Mouse (Mus musculus): Measurements from ENCODE around the gene Rp9. TPM values are rescaled to one million over a fixed set of nuclear protein-coding genes. Genes with fewer than 3 reads are reported as not detected.

Rp9 gene
- polyA plus RNA-seq (2012; rRNA removed; ENCODE audit: low replicate concordance): 40.6 and 147 TPM in 2 replicates

GRCm38 (mm10) chr9:22469643-22470042 is at the start of gene Rp9:
Rp9 (minus strand) TSS chr9:22469743.

DNA sequence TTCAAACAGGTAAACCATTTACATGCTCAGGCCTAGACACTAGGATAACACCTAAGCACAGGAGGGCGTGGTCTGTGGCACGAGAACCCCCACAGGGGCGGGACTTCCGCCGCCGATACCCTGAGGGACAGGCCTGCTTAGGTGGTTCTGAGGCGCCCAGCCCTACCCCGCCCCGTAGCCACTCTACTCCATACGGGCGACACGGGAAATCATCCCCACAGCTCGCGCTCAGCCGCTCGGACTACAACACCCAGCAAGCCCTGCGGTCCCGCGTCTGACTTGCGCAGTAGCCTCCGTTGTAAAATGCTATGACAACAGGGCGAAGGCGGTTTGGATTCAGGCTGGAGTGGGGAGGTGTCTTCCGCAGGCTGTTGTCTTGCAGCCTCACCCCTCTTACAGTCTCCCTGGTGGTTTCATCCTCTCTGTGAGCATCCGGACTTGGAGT is 5.9 kb upstream of the Rp9 start, which contains the start of gene Bbs9:
TSS of gene Bbs9 (plus strand) at position 292 of the 445 bp plus-strand sequence.

DNA sequence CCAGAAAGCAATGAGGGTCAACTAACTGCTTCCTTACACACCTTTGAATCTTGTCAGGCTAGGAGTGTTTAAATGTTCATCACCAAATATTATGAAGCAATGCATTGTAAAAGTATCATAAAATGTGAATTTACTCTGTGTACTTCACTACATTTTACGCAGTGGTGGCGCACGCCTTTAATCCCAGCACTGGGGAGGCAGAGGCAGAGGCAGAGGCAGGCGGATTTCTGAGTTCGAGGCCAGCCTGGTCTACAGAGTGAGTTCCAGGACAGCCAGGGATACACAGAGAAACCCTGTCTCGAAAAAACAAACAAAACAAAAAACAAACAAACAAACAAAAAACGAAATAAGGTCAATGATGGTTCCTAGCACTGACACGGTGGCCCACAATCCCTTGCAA is 15.6 kb downstream of the Rp9 start, which contains the start of gene Gm17545:
TSS of gene Gm17545 (plus strand) at position 301 of the 400 bp plus-strand sequence.

DNA sequence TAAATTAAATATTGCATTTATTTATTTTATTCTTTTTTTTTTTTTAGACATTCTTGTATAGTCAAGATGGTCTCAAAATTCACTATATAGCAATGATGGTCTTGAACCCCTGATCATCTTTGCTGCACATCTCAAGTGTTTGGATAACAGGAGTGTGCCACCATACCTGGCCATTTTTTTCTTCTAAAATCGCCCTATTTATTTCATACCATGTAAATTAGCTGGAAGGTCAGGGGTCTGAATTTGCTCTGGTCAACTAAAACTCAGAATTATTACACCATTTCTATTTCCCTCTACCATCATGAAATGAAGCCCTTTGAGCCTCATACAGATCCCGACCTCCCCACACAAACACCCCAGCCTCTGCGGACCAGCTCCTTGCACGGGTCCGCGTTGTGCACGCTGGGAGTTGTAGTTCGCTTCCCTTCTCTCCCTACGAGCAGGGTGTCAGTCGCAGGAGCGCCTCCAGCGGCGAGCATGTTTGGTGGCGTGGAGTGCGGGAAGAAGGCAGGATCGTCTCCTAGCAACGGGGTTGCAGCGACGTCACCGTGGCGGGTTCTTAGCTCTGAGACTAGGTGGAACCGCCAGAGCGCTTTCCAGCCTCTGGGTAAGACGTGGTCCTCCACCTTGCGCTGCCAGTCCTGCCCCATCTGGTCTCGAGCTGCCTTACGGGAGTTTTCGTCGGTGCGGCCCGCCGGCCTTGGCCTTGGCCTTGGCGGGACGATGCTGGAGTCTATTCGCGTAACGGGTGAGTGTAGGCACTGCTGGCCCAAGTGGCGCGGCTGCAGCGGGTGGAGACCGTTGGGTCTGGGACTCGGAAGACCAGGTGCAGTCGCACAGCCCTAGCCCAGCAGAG is 58.3 kb downstream of the Rp9 start, which contains the start of gene 9530077C05Rik:
TSS of gene 9530077C05Rik (plus strand) at position 512 of the 856 bp plus-strand sequence.

DNA sequence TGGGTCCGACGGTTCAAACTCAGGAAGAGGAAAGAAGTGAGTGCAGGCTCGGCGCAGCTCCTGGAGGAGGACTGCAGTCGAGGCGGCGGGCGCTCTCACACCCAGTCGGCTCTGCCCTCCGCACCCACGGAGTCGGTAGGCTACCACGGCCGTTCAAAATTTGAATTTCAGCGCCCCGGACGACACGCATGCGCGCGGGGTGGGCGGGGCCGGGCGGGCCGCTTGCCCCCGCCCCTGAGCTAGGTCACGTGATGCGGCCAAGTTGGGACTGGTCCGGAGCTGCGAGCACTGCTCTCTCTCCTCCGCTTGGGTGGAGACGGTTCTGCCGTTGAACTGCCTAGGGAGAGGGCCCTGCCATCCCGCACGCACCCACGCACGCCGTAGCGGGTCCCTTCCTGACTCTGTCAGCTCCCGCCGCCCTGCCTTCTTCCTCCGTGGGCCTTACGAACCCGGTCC is 80.5 kb downstream of the Rp9 start, which contains the start of gene Anln:
TSS of gene Anln (minus strand) at position 168 of the 456 bp plus-strand sequence.

Other genes starting within 250 kb of the Rp9 start
- 19.2 and 19.9 TPM in 2 replicates for gene Zfp809, start 244.0 kb downstream of the Rp9 start, polyA plus RNA-seq (2012; rRNA removed; ENCODE audit: low replicate concordance)
- 0.12 and 0.27 TPM in 2 replicates for gene Zfp599, start 209.8 kb downstream of the Rp9 start, polyA plus RNA-seq (2012; rRNA removed; ENCODE audit: low replicate concordance)
- 5.8 and 7.8 TPM in 2 replicates for gene Zfp810, start 162.1 kb downstream of the Rp9 start, polyA plus RNA-seq (2012; rRNA removed; ENCODE audit: low replicate concordance)
- gene Anln, start 80.6 kb downstream of the Rp9 start, polyA plus RNA-seq (2012; rRNA removed; ENCODE audit: low replicate concordance): 0.53 and 1.2 TPM in 2 replicates
- 0.18 and 0.72 TPM in 2 replicates for gene 9530077C05Rik, start 58.2 kb downstream of the Rp9 start, polyA plus RNA-seq (2012; rRNA removed; ENCODE audit: low replicate concordance)
- gene Gm17545, start 15.5 kb downstream of the Rp9 start, polyA plus RNA-seq (2012; rRNA removed; ENCODE audit: low replicate concordance): not detected in 2 replicates
- 11.4 and 12.0 TPM in 2 replicates for gene Bbs9, start 6.0 kb upstream of the Rp9 start, polyA plus RNA-seq (2012; rRNA removed; ENCODE audit: low replicate concordance)